Mouse (Mus musculus): ENCODE data around the gene Sdk1. TPM values are rescaled to one million over a fixed set of nuclear protein-coding genes. Genes with fewer than 3 reads are reported as not detected.

The Sdk1 gene
- total and polyA plus RNA-seq, 2 experiments from 2014 or later: 0.59 to 8.4 TPM

- no peak overlapping the region for H3K27ac ChIP-seq (ENCODE audit: low read depth)
- no peak overlapping the region for H3K4me2 ChIP-seq (ENCODE audit: low read depth, low read length)
- DNase-seq (ENCODE audit: low spot score): no peak
- 0 out of 2 replicates have a peak, but pooled peaks cover 4% of the 10 kb centered on the region for H3K4me1 ChIP-seq (ENCODE audit: control insufficient read depth, insufficient read depth)
- no peaks in the 10 kb centered on the region for H3K9me3 ChIP-seq (replicated peaks; ENCODE audit: control insufficient read depth, low read length)
- WGBS: 73% methylated on average over 2 of the region's 2 CpGs
- ATAC-seq (ENCODE audit: insufficient read depth, low read depth): no peak
- no peak for TF ChIP-seq EP300 (IDR thresholded peaks at IDR 0.05; ENCODE audit: low read depth)
- no peak for TF ChIP-seq CTCF (IDR thresholded peaks at IDR 0.05; ENCODE audit: low read depth)
- no peak overlapping the region for H3K4me3 ChIP-seq (ENCODE audit: low read depth, low read length)
- no peaks in the 10 kb centered on the region for H3K27me3 ChIP-seq (ENCODE audit: control insufficient read depth, insufficient read depth, low read length)
- no peak overlapping the region for H3K9ac ChIP-seq (replicated peaks; ENCODE audit: low read depth, low read length)
- H3K36me3 ChIP-seq (replicated peaks; ENCODE audit: control insufficient read depth, insufficient read depth, low read length): no peaks in the 10 kb centered on the region
Observed at GRCm38 (mm10) chr5:141374797-141375196, 133.5 kb downstream of the Sdk1 start.

GRCm38 (mm10) chr5:141379836-141380773 lies 138.8 kb downstream of the Sdk1 start:
- Histone ChIP-seq H3K4me3 (ENCODE audit: low read depth, low read length) (no peak overlapping the region), H3K4me2 (ENCODE audit: low read depth, low read length) (no peak overlapping the region), H3K9ac (replicated peaks; ENCODE audit: low read depth, low read length) (no peak overlapping the region), H3K27me3 (ENCODE audit: control insufficient read depth, insufficient read depth, low read length) (no peaks in the 10 kb centered on the region), H3K36me3 (replicated peaks; ENCODE audit: control insufficient read depth, insufficient read depth, low read length) (no peaks in the 10 kb centered on the region), H3K27ac (ENCODE audit: low read depth) (no peak overlapping the region), H3K9me3 (replicated peaks; ENCODE audit: control insufficient read depth, low read length) (no peaks in the 10 kb centered on the region), H3K4me1 (ENCODE audit: control insufficient read depth, insufficient read depth) (0 out of 2 replicates have a peak, but pooled peaks cover under 1% of the 10 kb centered on the region)
- WGBS: 75% methylated on average over 9 of the region's 9 CpGs
- TF ChIP-seq EP300 (IDR thresholded peaks at IDR 0.05; ENCODE audit: low read depth) (no peak), CTCF (IDR thresholded peaks at IDR 0.05; ENCODE audit: low read depth) (no peak)
- DNase-seq (ENCODE audit: low spot score): no peak
- no peak for ATAC-seq (ENCODE audit: insufficient read depth, low read depth)

- Histone ChIP-seq H3K9me3 (replicated peaks; ENCODE audit: control insufficient read depth, low read length) (no peaks in the 10 kb centered on the region), H3K27ac (ENCODE audit: low read depth) (no peak overlapping the region), H3K9ac (replicated peaks; ENCODE audit: low read depth, low read length) (no peak overlapping the region), H3K27me3 (ENCODE audit: control insufficient read depth, insufficient read depth, low read length) (no peaks in the 10 kb centered on the region), H3K4me3 (ENCODE audit: low read depth, low read length) (no peak overlapping the region), H3K4me1 (ENCODE audit: control insufficient read depth, insufficient read depth) (no peaks in the 10 kb centered on the region), H3K36me3 (replicated peaks; ENCODE audit: control insufficient read depth, insufficient read depth, low read length) (no peaks in the 10 kb centered on the region), H3K4me2 (ENCODE audit: low read depth, low read length) (no peak overlapping the region)
- 85% methylated on average over 3 of the region's 3 CpGs for WGBS
- ATAC-seq (ENCODE audit: insufficient read depth, low read depth) (no peak), DNase-seq (ENCODE audit: low spot score) (no peak)
- TF ChIP-seq EP300 (IDR thresholded peaks at IDR 0.05; ENCODE audit: low read depth) (no peak), CTCF (IDR thresholded peaks at IDR 0.05; ENCODE audit: low read depth) (no peak)
Observed at GRCm38 (mm10) chr5:141380774-141381156, 139.5 kb downstream of the Sdk1 start.

- ATAC-seq (ENCODE audit: insufficient read depth, low read depth): no peak
- Histone ChIP-seq H3K4me2 (ENCODE audit: low read depth, low read length) (no peak overlapping the region), H3K4me1 (ENCODE audit: control insufficient read depth, insufficient read depth) (no peaks in the 10 kb centered on the region), H3K9ac (replicated peaks; ENCODE audit: low read depth, low read length) (no peak overlapping the region), H3K9me3 (replicated peaks; ENCODE audit: control insufficient read depth, low read length) (no peaks in the 10 kb centered on the region), H3K4me3 (ENCODE audit: low read depth, low read length) (no peak overlapping the region), H3K27me3 (ENCODE audit: control insufficient read depth, insufficient read depth, low read length) (no peaks in the 10 kb centered on the region), H3K27ac (ENCODE audit: low read depth) (no peak overlapping the region), H3K36me3 (replicated peaks; ENCODE audit: control insufficient read depth, insufficient read depth, low read length) (no peaks in the 10 kb centered on the region)
- DNase-seq (ENCODE audit: low spot score): no peak
- TF ChIP-seq EP300 (IDR thresholded peaks at IDR 0.05; ENCODE audit: low read depth) (no peak), CTCF (IDR thresholded peaks at IDR 0.05; ENCODE audit: low read depth) (no peak)
- 74% methylated on average over 7 of the region's 7 CpGs for WGBS
Observed at GRCm38 (mm10) chr5:141381581-141381980, 140.3 kb downstream of the Sdk1 start.

GRCm38 (mm10) chr5:141382246-141382835 lies 141.1 kb downstream of the Sdk1 start:
- H3K9me3 ChIP-seq (replicated peaks; ENCODE audit: control insufficient read depth, low read length): no peaks in the 10 kb centered on the region
- no peak overlapping the region for H3K27ac ChIP-seq (ENCODE audit: low read depth)
- no peak for ATAC-seq (ENCODE audit: insufficient read depth, low read depth)
- WGBS: 83% methylated on average over 5 of the region's 5 CpGs
- no peaks in the 10 kb centered on the region for H3K4me1 ChIP-seq (ENCODE audit: control insufficient read depth, insufficient read depth)
- DNase-seq (ENCODE audit: low spot score): no peak
- H3K4me2 ChIP-seq (ENCODE audit: low read depth, low read length): no peak overlapping the region
- no peaks in the 10 kb centered on the region for H3K36me3 ChIP-seq (replicated peaks; ENCODE audit: control insufficient read depth, insufficient read depth, low read length)
- no peaks in the 10 kb centered on the region for H3K27me3 ChIP-seq (ENCODE audit: control insufficient read depth, insufficient read depth, low read length)
- no peak overlapping the region for H3K4me3 ChIP-seq (ENCODE audit: low read depth, low read length)
- TF ChIP-seq CTCF (IDR thresholded peaks at IDR 0.05; ENCODE audit: low read depth): no peak
- TF ChIP-seq EP300 (IDR thresholded peaks at IDR 0.05; ENCODE audit: low read depth): no peak
- no peak overlapping the region for H3K9ac ChIP-seq (replicated peaks; ENCODE audit: low read depth, low read length)

Data from heart, postnatal 0 days (tissue).